Mouse (Mus musculus) olfactory bulb, adult 2 months (tissue): ENCODE measurements around the gene Cfap126.

Experiments
- CTCF ChIP-seq: fragments of 200-500 bp; IDR thresholded peaks from 2 replicates; pipeline ENCODE4 v1.5.1; 2012; ENCODE audit warnings: low read depth, mild to moderate bottlenecking, low read length, moderate library complexity; ENCODE audit not compliant: insufficient read depth
- POLR2A ChIP-seq: fragments of 200-500 bp; IDR thresholded peaks from 2 replicates; pipeline ENCODE4 v1.6.1; 2012; ENCODE audit warnings: mild to moderate bottlenecking, low read depth, low read length, moderate library complexity; ENCODE audit not compliant: insufficient read depth

DNA sequence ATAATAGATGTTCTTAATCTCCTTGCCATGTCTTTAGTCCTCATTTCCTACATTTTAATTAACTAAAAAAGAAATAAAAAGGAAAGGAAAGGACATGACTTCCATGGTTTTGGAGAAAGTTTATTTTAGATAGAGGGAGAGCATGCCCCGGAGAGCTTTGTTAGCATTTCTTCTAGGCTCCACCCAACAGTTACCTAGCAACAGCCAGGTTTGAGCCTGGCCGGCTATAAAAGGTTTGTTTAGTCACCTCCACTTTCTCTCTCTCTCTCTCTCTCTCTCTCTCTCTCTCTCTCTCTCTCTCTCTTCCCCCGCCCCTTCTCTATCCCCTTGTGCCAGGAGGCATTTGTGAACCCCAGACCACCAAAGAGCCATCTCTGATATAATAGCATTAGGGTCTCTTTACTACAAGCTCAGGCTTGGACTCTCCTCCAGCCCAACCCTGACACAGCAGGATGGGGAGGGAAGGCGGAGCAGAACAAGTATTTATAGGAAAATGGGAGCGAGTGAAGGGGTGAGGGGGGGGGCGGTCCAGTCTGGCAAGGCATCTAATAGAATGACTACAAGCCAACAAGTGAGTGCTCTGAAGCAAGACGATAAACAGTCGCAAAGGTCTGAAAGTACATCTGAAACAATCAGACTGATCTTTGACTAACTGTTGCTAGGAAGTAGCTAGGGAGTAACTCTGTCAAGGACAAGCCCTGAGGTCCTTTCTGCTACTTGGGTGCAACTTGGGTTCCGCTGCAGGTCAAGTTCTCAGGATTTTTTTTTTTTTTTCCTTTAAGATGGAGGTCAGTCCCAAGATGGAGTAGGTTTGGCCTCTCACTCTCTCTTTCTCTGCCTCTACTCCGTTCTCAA is 17.4 kb upstream of the Cfap126 start:
- TF ChIP-seq POLR2A (no peak), CTCF (no peak)
